Mouse (Mus musculus): ENCODE results near the gene Pdzd2.

The Pdzd2 gene

GRCm38 (mm10) chr15:12481261-12481660, 258.5 kb downstream of the Pdzd2 start:
- no peak for DNase-seq (ENCODE audit: low read depth, low spot score)

DNA sequence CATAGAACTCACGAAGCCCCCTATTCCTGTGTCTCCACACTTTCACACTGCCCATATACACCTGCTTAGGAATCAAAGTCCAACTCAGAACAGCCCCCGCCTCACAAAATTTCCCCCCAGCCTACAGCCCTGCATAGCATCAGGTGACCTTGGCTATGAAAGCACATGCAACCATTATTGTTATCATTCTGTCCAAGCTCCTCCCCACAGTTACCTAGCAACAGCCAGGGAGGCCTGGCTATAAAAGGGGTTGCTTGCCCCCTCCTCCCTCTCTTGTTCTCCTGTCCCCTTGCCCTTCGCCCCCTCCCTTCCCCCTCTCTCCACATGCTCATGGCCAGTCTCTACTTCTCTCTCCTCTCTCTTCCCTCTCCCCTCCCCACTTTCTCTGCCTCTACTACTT, 259.4 kb downstream of the Pdzd2 start:
- DNase-seq (ENCODE audit: low read depth, low spot score) = no peak

- no peak for DNase-seq (ENCODE audit: low read depth, low spot score)
Measured at GRCm38 (mm10) chr15:12479326-12479725, 260.4 kb downstream of the Pdzd2 start.

DNA sequence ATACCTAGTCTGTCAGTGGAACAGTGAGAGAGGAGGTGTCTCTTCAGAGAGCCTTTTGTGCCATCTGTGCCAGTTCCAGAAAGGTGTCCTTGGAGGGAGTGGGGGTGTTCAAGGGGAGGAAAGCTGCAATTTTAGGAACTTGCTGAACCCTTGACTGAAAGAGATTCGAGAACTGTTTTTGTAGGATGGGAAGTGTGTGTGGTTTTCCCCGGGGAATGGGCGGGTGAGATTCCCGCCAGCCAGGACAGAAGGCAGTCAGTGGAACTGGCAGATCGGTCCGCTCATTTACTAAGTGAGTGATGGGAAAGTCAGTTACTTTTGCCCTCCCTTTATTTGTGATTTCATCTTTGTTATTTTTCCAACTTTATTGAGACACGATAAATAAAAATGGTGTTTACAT, 266.1 kb downstream of the Pdzd2 start:
- no peak for DNase-seq (ENCODE audit: low read depth, low spot score)

- no peak for DNase-seq (ENCODE audit: low read depth, low spot score)
Measured at GRCm38 (mm10) chr15:12472646-12473045, 267.1 kb downstream of the Pdzd2 start.

DNA sequence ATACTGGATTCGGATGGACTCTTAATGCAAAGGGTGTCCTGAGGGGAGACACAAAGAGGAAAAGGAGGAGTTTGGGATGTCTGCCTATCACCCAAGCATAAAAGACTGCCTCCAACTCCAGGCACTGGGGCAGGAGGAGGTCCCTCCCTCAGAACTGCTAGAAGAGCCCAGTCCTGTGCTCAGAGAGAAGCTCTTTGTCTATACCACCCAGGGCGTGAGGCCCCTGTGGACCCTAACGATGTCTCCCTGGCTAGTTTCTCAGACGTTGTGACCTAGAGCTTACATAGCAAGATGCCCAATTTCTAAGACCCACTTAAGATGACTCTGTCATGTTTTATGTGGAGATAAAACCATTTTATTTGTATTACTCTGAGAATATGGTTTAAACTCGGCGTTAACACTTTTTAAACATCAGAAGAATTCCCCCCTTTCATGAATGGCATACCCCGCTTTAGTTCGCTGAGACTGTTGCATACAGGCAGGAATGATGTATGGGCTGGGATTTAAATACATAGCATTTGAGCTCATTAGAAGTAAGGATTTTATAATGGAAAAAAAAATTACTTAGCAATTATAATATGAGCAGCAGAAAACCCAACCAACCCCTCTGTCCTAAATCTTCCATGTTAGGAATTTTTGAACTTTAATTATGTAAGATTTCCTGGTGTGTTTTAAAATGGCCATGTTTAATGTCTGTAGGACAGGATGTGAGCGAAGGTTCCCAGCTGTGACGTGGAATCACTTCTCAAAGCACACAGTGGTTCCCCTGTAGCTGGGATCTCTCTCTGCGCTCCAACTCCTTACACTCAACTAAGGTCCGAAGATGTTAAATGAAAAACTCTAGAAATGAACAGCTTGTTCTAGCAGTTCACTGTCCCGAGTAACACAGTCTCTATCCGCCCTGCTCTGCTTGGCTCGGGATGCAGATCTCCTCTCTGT, 268.6 kb downstream of the Pdzd2 start:
- no peak for DNase-seq (ENCODE audit: low read depth, low spot score)

GRCm38 (mm10) chr15:12468625-12469024, 271.1 kb downstream of the Pdzd2 start:
- no peak for DNase-seq (ENCODE audit: low read depth, low spot score)

DNA sequence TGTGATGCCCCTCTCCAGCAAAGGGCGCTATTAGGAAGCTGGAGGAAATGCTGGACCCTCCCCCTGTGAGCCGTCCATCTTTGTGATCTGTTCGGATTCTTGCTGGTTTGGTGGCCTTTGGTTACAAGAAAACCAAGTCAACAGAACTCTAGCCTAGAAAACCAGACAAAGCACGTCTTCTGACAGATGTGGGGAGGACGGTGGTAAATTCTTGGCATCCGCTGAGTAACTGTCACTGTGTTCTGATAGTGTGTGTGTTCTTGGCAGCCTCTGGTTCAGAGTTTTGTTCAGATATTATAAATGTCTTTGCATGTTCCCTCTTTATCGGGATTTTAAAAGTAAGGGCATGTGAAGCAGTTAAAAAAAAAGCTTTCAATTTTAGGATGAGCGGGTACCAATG, 274.0 kb downstream of the Pdzd2 start:
- DNase-seq (ENCODE audit: low read depth, low spot score) = no peak

GRCm38 (mm10) chr15:12456808-12457207, 282.9 kb downstream of the Pdzd2 start:
- DNase-seq (ENCODE audit: low read depth, low spot score) = no peak

- DNase-seq (ENCODE audit: low read depth, low spot score) = no peak
Measured at GRCm38 (mm10) chr15:12453343-12453742, 286.4 kb downstream of the Pdzd2 start.

- no peak for DNase-seq (ENCODE audit: low read depth, low spot score)
Measured at GRCm38 (mm10) chr15:12452141-12452995, 287.4 kb downstream of the Pdzd2 start.

- DNase-seq (ENCODE audit: low read depth, low spot score) = peak; percentile 15
Measured at GRCm38 (mm10) chr15:12451448-12451847, 288.3 kb downstream of the Pdzd2 start.

- no peak for DNase-seq (ENCODE audit: low read depth, low spot score)
Measured at GRCm38 (mm10) chr15:12450790-12451189, 288.9 kb downstream of the Pdzd2 start.

DNA sequence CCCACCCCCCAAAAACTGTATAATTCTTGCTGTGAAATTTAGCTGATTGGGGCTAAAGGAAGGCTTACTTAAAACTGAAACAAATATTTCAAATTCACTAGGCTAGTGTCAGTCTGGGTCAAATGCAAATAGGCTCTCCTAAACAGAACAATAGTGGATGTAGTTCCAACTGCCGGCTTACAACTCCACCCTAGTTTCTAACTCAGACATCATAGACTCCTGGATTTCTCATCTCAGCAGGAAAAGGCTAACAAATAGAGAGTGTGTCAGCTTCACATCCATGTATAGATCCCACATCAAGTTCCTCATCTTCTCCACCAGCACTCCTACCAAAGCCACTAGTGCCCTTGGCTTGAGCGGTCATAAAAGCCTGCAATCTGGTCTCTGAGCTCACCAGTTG, 290.4 kb downstream of the Pdzd2 start:
- no peak for DNase-seq (ENCODE audit: low read depth, low spot score)

DNA sequence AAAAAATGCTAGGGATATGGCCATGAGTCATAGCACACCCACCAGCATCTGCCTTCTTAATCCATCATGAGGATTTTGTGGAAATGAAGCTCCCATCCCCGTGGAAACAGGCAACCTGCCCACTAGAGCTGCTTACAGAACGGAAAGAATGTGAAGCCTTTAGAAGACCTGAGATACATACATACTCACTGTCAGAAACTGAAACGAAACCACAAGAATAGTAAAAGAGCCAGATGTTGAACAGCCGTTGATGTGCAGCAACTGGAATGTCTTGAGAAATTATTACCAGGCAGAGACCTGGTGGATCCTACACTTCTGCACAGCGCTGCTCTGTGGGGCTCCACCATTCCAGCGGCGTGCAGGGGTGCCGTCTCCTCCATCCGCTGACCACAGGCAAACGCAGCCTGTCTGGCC, 292.7 kb downstream of the Pdzd2 start:
- no peak for DNase-seq (ENCODE audit: low read depth, low spot score)

DNA sequence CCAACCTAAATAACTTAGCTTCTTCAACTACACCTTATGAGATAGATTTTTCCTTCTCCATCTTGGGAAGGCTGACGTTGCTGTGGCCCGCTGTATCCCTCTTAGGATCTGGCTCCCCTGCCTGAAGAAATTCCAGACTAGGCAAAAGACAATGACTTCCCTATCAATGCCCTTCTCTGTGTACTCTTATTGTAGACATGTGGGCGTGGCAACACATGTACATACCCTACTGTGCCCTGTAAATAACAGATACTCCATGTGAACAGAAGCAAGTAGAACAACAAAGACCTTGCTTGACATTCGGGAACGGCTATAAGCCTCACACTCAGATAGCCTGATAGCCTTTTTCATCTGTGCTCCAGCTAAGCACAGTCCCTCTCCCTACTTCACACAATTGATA, 295.2 kb downstream of the Pdzd2 start:
- no peak for DNase-seq (ENCODE audit: low read depth, low spot score)

GRCm38 (mm10) chr15:12439351-12439751, 300.4 kb downstream of the Pdzd2 start:
- no peak for DNase-seq (ENCODE audit: low read depth, low spot score)

- DNase-seq (ENCODE audit: low read depth, low spot score) = no peak
Measured at GRCm38 (mm10) chr15:12438691-12439090, 301.0 kb downstream of the Pdzd2 start.

DNA sequence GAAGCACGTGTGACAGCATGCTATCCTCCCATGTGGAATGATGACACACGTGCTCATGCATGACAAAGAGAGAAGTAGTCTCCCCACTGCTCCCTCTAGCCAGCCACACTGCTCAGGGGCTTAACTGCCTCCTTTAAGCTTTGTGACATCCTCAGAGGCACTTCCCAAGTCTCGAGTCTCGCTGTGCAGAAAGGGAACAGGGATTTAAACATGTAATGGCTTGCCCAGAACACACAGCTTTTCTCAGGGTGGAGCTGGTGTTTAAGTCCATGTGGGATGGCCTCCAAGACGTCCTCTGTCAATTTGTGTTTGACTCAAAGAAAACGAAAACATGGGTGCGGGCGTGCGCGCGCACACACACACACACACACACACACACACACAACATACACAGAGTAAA, 301.6 kb downstream of the Pdzd2 start:
- DNase-seq (ENCODE audit: low read depth, low spot score) = no peak

- no peak for DNase-seq (ENCODE audit: low read depth, low spot score)
Measured at GRCm38 (mm10) chr15:12435910-12436309, 303.8 kb downstream of the Pdzd2 start.

- DNase-seq (ENCODE audit: low read depth, low spot score) = no peak
Measured at GRCm38 (mm10) chr15:12433893-12434599, 305.7 kb downstream of the Pdzd2 start.

- DNase-seq (ENCODE audit: low read depth, low spot score) = no peak
Measured at GRCm38 (mm10) chr15:12432879-12433278, 306.8 kb downstream of the Pdzd2 start.

Measured in retina, adult 2 months (tissue).